Mouse (Mus musculus) liver, postnatal 0 days (tissue): ENCODE results near the gene Kcnk7. TPM values are rescaled to one million over a fixed set of nuclear protein-coding genes. Genes with fewer than 3 reads are reported as not detected.

Experiments used
- ATAC-seq: fragments of 200-750 bp; cut with Nextera tagmentation; 2 replicates; pipeline ENCODE4 v1.8.0; 2017; ENCODE audit warnings: mild to moderate bottlenecking, moderate library complexity
- DNase-seq: peaks from one replicate; pipeline ENCODE4 v3.0.0-alpha.2; 2016
- H3K27ac ChIP-seq: fragments of 300-500 bp; sonication (generic); 2 replicates; pipeline ENCODE4 v1.5.1; 2014; ENCODE audit warnings: antibody characterized with exemption, moderate library complexity, mild to moderate bottlenecking, low read depth
- H3K27me3 ChIP-seq: fragments of 300-500 bp; sonication (generic); 2 replicates; pipeline ENCODE4 v1.6.1; 2014; ENCODE audit warnings: low read length, control low read depth, mixed read lengths; ENCODE audit not compliant: insufficient read depth
- H3K36me3 ChIP-seq: fragments of 300-500 bp; sonication (generic); replicated peaks from 2 replicates; pipeline ENCODE4 v1.6.1; 2014; ENCODE audit warnings: mild to moderate bottlenecking, control low read depth, low read length, moderate library complexity, mixed read lengths; ENCODE audit not compliant: insufficient read depth
- H3K4me1 ChIP-seq: fragments of 300-500 bp; sonication (generic); 2 replicates; pipeline ENCODE4 v1.6.1; 2014; ENCODE audit warnings: antibody characterized with exemption, mild to moderate bottlenecking, control low read depth; ENCODE audit not compliant: insufficient read depth
- H3K4me2 ChIP-seq: fragments of 300-500 bp; sonication (generic); 2 replicates; pipeline ENCODE4 v1.6.1; 2014; ENCODE audit warnings: low read depth, mild to moderate bottlenecking, low read length, moderate library complexity, mixed read lengths
- H3K4me3 ChIP-seq: fragments of 300-500 bp; sonication (generic); 2 replicates; pipeline ENCODE4 v1.5.1; 2014; ENCODE audit warnings: low read depth, low read length
- H3K9ac ChIP-seq: fragments of 300-500 bp; sonication (generic); replicated peaks from 2 replicates; pipeline ENCODE4 v1.6.1; 2014; ENCODE audit warnings: mild to moderate bottlenecking, moderate library complexity
- H3K9me3 ChIP-seq: fragments of 300-500 bp; sonication (generic); 2 replicates; pipeline ENCODE4 v1.6.1; 2016; ENCODE audit warnings: mild to moderate bottlenecking, control low read depth, low read length, mixed read lengths
- CTCF ChIP-seq: sonication (generic); IDR thresholded peaks from 2 replicates; pipeline ENCODE4 v1.5.1; 2016; ENCODE audit warnings: antibody characterized with exemption, low read depth
- EP300 ChIP-seq: IDR thresholded peaks from 2 replicates; pipeline ENCODE4 v1.6.1; 2016; ENCODE audit warnings: antibody characterized with exemption, low read depth, mild to moderate bottlenecking
- WGBS: fragments of 180-500 bp; shearing (Covaris S2); extraction: QIAGEN DNeasy Blood & Tissue Kit; methylation state at CpG from one replicate; pipeline ENCODE4 v1.1.7; 2014; ENCODE audit not compliant: insufficient replicate concordance; 5-methylcytosine and 5-hydroxymethylcytosine counted together
- polyA plus RNA-seq: library from polyadenylated mRNA; unstranded; fragments of >200 nt; fragmentation: Nextera tagmentation; extraction: Ambion mirVana; gene quantifications from 2 replicates; pipeline ENCODE4 v1.2.1, GENCODE M21; 2015

Gene Kcnk7
- polyA plus RNA-seq, 1 experiment from 2014 or later: 0.18 TPM

- DNase-seq (no peak), ATAC-seq (no peak)
- TF ChIP-seq EP300: no peak
- TF ChIP-seq CTCF: no peak
- peak overlapping the region; percentile 39; the same call in 1 of the 2 replicates for H3K9ac ChIP-seq
- 90% methylated on average over 10 of the region's 10 CpGs for WGBS
- H3K4me2 ChIP-seq: peak overlapping the region; percentile 80
- H3K9me3 ChIP-seq: no peaks in the 10 kb centered on the region
- H3K4me3 ChIP-seq: peak overlapping the region; percentile 54
- H3K27ac ChIP-seq: peak overlapping the region; percentile 84
- H3K4me1 ChIP-seq: peaks cover 40% of the 10 kb centered on the region
- peaks cover 18% of the 10 kb centered on the region for H3K36me3 ChIP-seq
- H3K27me3 ChIP-seq: no peaks in the 10 kb centered on the region
These were observed 39.4 kb upstream of the Kcnk7 start for GRCm38 (mm10) chr19:5664669-5665257.

- H3K4me2 ChIP-seq: peak overlapping the region; percentile 80
- ATAC-seq: peak; percentile 79
- TF ChIP-seq EP300 (peak; percentile 82), CTCF (no peak)
- peak overlapping the region; percentile 6; the same call in 1 of the 2 replicates for H3K4me3 ChIP-seq
- peaks cover 18% of the 10 kb centered on the region for H3K36me3 ChIP-seq
- peak; percentile 81 for DNase-seq
- H3K27ac ChIP-seq: peak overlapping the region; percentile 84
- H3K27me3 ChIP-seq: no peaks in the 10 kb centered on the region
- peak overlapping the region; percentile 39 for H3K9ac ChIP-seq
- H3K4me1 ChIP-seq: peaks cover 40% of the 10 kb centered on the region
- H3K9me3 ChIP-seq: no peaks in the 10 kb centered on the region
- 52% methylated on average over 15 of the region's 15 CpGs for WGBS
These were observed 38.7 kb upstream of the Kcnk7 start for GRCm38 (mm10) chr19:5665465-5665864.

- H3K27ac ChIP-seq: peak overlapping the region; percentile 84; the same call in 1 of the 2 replicates
- DNase-seq (no peak), ATAC-seq (no peak)
- WGBS: 93% methylated on average over 18 of the region's 18 CpGs
- peaks cover 36% of the 10 kb centered on the region for H3K4me1 ChIP-seq
- H3K9me3 ChIP-seq: no peaks in the 10 kb centered on the region
- 0 out of 2 replicates have a peak overlapping the region, but pooled peaks have one; percentile 80 for H3K4me2 ChIP-seq
- TF ChIP-seq EP300 (no peak), CTCF (no peak)
- H3K36me3 ChIP-seq: peaks cover 21% of the 10 kb centered on the region
- no peak overlapping the region for H3K4me3 ChIP-seq
- no peaks in the 10 kb centered on the region for H3K27me3 ChIP-seq
- H3K9ac ChIP-seq: no peak overlapping the region
These were observed 37.8 kb upstream of the Kcnk7 start for GRCm38 (mm10) chr19:5666386-5666785.

- no peak overlapping the region for H3K9ac ChIP-seq
- no peak for DNase-seq
- WGBS: 91% methylated on average over 4 of the region's 4 CpGs
These were observed 35.8 kb upstream of the Kcnk7 start for GRCm38 (mm10) chr19:5668372-5668771.

GRCm38 (mm10) chr19:5680432-5680831, 23.7 kb upstream of the Kcnk7 start:
- Histone ChIP-seq H3K4me1 (no peaks in the 10 kb centered on the region), H3K4me3 (no peak overlapping the region), H3K27me3 (no peaks in the 10 kb centered on the region), H3K27ac (no peak overlapping the region), H3K9me3 (no peaks in the 10 kb centered on the region), H3K4me2 (no peak overlapping the region), H3K36me3 (peaks cover 89% of the 10 kb centered on the region), H3K9ac (no peak overlapping the region)
- ATAC-seq (no peak), DNase-seq (no peak)
- 86% methylated on average over 4 of the region's 4 CpGs for WGBS
- TF ChIP-seq CTCF (no peak), EP300 (no peak)

More at GRCm38 (mm10) chr19:5668372-5668771, 35.8 kb upstream of the Kcnk7 start:
- H3K27me3 ChIP-seq: no peaks in the 10 kb centered on the region
- TF ChIP-seq EP300 (no peak), CTCF (no peak)
- no peak overlapping the region for H3K4me2 ChIP-seq
- H3K27ac ChIP-seq: no peak overlapping the region
- no peak for ATAC-seq
- no peak overlapping the region for H3K4me3 ChIP-seq
- no peaks in the 10 kb centered on the region for H3K9me3 ChIP-seq
- peaks cover 22% of the 10 kb centered on the region for H3K4me1 ChIP-seq
- H3K36me3 ChIP-seq: peaks cover 38% of the 10 kb centered on the region

GRCm38 (mm10) chr19:5684236-5684635, 19.9 kb upstream of the Kcnk7 start:
- H3K4me3 ChIP-seq: no peak overlapping the region
- TF ChIP-seq EP300 (no peak), CTCF (no peak)
- DNase-seq (no peak), ATAC-seq (no peak)
- no peaks in the 10 kb centered on the region for H3K27me3 ChIP-seq
- no peak overlapping the region for H3K4me2 ChIP-seq
- H3K27ac ChIP-seq: no peak overlapping the region
- 91% methylated on average over 12 of the region's 12 CpGs for WGBS
- peaks cover 65% of the 10 kb centered on the region for H3K36me3 ChIP-seq
- H3K9ac ChIP-seq: no peak overlapping the region
- peaks cover 9% of the 10 kb centered on the region for H3K4me1 ChIP-seq
- H3K9me3 ChIP-seq: no peaks in the 10 kb centered on the region
